Mouse (Mus musculus): Measurements from ENCODE around the gene Fuz.

The Fuz gene

GRCm38 (mm10) chr7:44929204-44930151, 33.6 kb downstream of the Fuz start, which contains the start of gene Ap2a1:
Gene Ap2a1 (minus strand): TSS chr7:44929496.
- DNase-seq, result peak; percentile 100

GRCm38 (mm10) chr7:44938680-44939079, 42.8 kb downstream of the Fuz start:
- DNase-seq, result no peak

GRCm38 (mm10) chr7:44942904-44943303, 47.0 kb downstream of the Fuz start, which contains the start of gene Tsks:
Gene Tsks (plus strand): TSS chr7:44943204.
- DNase-seq, result no peak

- no peak for DNase-seq
These were observed 54.0 kb downstream of the Fuz start for GRCm38 (mm10) chr7:44949922-44950321.

DNA sequence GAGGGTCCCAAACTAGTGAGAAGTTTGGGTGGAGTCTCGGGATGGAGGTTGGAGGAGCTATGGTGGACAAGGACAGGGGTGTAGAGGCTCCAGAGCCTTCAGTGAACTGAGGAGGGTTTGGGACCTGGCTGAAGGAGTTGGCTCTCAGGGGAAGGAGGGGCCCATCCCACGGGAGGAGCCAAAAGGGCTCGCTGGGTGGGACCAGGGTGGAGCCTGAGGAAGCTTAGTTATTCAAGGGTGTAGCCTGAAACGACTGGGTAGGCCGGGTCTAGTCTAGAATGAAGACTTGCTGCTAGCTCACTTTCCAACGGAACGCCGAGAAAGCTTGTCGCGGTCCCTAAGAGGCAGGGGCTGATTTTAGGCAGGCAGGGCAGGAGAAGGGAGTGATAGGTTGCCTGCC, 56.1 kb downstream of the Fuz start:
- DNase-seq, result no peak
